Mouse (Mus musculus) embryonic facial prominence, embryonic 11.5 days (tissue): ENCODE measurements around the gene Tcap. TPM values are rescaled to one million over a fixed set of nuclear protein-coding genes. Genes with fewer than 3 reads are reported as not detected.

Experiments
- ATAC-seq: fragments of 200-750 bp; cut with Nextera tagmentation; replicated peaks from 2 replicates; pipeline ENCODE4 v1.8.0; 2017; ENCODE audit warnings: low read depth; ENCODE audit not compliant: insufficient number of reproducible peaks, low FRiP score, low TSS enrichment
- DNase-seq: peaks from one replicate; pipeline ENCODE4 v3.0.0-alpha.2; 2015; ENCODE audit warnings: low spot score
- H3K27ac ChIP-seq: fragments of 300-500 bp; sonication (generic); replicated peaks from 2 replicates; pipeline ENCODE4 v1.5.1; 2014; ENCODE audit warnings: mild to moderate bottlenecking, low read depth, low read length, control low read depth
- H3K27me3 ChIP-seq: fragments of 300-500 bp; sonication (generic); 2 replicates; pipeline ENCODE4 v1.6.1; 2014; ENCODE audit warnings: mild to moderate bottlenecking, low read length, moderate library complexity, mixed read lengths; ENCODE audit not compliant: control insufficient read depth, insufficient read depth
- H3K36me3 ChIP-seq: fragments of 300-500 bp; sonication (generic); replicated peaks from 2 replicates; pipeline ENCODE4 v1.6.1; 2014; ENCODE audit warnings: low read depth, mild to moderate bottlenecking, low read length, moderate library complexity, mixed read lengths; ENCODE audit not compliant: control insufficient read depth, insufficient read depth
- H3K4me1 ChIP-seq: fragments of 300-500 bp; sonication (generic); 2 replicates; pipeline ENCODE4 v1.6.1; 2014; ENCODE audit warnings: low read length, mixed read lengths; ENCODE audit not compliant: control insufficient read depth, insufficient read depth
- H3K4me2 ChIP-seq: fragments of 300-500 bp; sonication (generic); 2 replicates; pipeline ENCODE4 v1.6.1; 2014; ENCODE audit warnings: low read depth, mild to moderate bottlenecking, control low read depth, low read length, moderate library complexity
- H3K4me3 ChIP-seq: fragments of 300-500 bp; sonication (generic); 2 replicates; pipeline ENCODE4 v1.5.1; 2014; ENCODE audit warnings: low read depth, low read length, control low read depth
- H3K9ac ChIP-seq: fragments of 300-500 bp; sonication (generic); replicated peaks from 2 replicates; pipeline ENCODE4 v1.6.1; 2014; ENCODE audit warnings: mild to moderate bottlenecking, control low read depth, low read length
- H3K9me3 ChIP-seq: fragments of 300-500 bp; sonication (generic); replicated peaks from 2 replicates; pipeline ENCODE4 v1.6.1; 2016; ENCODE audit warnings: mild to moderate bottlenecking, low read length, inconsistent platforms, mixed read lengths; ENCODE audit not compliant: control insufficient read depth
- WGBS: fragments of 180-500 bp; shearing (Covaris S2); extraction: QIAGEN DNeasy Blood & Tissue Kit; methylation state at CpG from one replicate; pipeline ENCODE4 v1.1.7; 2014; 5-methylcytosine and 5-hydroxymethylcytosine counted together
- polyA plus RNA-seq: library from polyadenylated mRNA; unstranded; fragments of >200 nt; fragmentation: Nextera tagmentation; extraction: Ambion mirVana; gene quantifications from 2 replicates; pipeline ENCODE4 v1.2.1, GENCODE M21; 2014

The Tcap gene
- polyA plus RNA-seq, 1 experiment from 2014 or later = 0.29 TPM

DNA sequence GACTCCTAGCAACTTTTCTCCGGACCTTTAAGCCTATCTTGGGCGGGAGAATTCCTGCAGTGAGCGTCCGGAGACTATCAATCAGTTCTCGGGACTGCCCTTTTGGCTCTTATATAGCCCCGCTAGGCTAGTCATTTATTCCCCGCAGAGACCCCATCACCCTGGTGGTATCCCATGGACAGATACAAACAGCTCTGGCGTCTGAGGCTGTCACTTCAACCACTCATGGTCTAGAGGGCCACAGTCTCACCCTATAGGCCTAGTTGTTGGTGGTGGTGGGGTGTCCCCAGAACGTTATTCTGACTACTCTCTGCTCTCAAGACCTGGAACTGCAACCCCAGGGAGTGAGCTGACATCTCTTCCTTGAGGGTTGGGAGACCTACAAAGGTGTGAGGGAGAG lies 34.3 kb upstream of the Tcap start:
- no peak overlapping the region for H3K27ac ChIP-seq

DNA sequence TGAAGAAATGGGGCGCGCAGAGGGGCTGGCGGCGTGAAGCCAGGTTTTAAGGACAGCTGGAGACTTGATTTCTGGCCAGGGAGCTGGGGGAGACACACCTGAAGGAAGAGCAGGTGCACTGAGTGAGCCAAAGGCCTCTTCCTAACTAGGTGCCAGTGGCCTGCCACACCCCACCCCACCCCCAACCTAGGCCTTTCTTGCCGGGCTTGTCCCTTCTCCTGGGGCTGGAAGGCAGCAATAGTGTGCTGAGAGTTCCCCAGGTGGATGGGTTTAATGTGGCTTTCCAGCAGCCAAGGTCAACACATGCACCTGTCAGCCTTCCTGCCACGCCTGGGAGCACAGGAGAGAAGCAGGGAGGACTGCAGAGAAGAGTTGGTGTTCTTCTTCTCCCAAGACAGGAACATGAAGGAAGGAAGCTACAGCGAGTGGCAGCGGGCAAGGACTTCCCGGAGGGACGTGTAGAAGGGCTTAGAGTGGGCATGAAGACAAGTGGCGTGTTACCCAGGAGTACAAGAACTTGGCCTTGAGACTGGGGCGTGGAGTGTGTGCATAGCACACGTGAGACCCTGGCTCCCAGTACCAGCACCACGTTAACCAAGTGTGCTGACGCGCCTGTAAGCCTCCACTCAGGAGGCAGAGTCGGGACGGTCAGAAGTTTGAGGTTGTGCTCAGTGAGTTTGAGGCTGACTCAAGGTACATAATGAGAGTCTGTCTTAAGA lies 31.2 kb upstream of the Tcap start:
- 67% methylated on average over 18 of the region's 18 CpGs for WGBS

More for the DNA sequence above, 34.3 kb upstream of the Tcap start:
- Histone ChIP-seq H3K4me2 (no peak overlapping the region), H3K4me3 (no peak overlapping the region), H3K4me1 (peaks cover 9% of the 10 kb centered on the region), H3K36me3 (no peaks in the 10 kb centered on the region), H3K9me3 (no peaks in the 10 kb centered on the region), H3K9ac (no peak overlapping the region), H3K27me3 (peaks cover 74% of the 10 kb centered on the region)
- no peak for DNase-seq
- 3% methylated on average over 9 of the region's 9 CpGs for WGBS
- no peak for ATAC-seq

DNA sequence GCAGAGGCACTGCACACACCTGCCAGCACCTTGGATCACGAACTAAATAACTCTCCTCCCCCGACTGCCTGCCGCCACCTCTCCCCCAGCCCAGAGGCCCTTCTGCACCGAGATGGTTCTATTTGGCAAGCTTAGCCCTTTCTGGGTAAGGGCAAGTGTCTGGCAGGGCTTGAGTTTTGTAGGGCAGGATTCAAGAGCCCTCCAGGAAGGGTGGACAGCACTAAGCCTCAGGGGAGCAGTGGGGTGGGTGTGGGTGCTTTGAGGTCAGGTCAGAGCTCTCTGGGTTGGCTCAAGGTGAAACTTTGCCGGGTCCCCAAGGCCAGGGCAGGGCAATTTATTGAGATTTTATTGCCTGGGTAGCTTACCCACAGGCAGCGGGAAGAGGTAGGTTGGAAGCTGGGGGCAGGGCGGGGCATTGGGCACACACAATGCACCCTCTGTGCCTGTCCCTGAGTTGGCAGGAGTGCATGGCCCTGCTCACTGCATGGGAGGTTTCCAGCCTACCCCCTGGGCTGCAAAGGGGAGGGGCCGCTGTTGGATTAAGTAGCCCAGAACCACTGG lies 29.9 kb upstream of the Tcap start:
- ATAC-seq (no peak), DNase-seq (no peak)
- no peak overlapping the region for H3K4me2 ChIP-seq
- H3K4me1 ChIP-seq = peaks cover 3% of the 10 kb centered on the region
- H3K36me3 ChIP-seq = no peaks in the 10 kb centered on the region
- peaks cover 40% of the 10 kb centered on the region for H3K27me3 ChIP-seq
- H3K27ac ChIP-seq = no peak overlapping the region
- no peak overlapping the region for H3K9ac ChIP-seq
- no peaks in the 10 kb centered on the region for H3K9me3 ChIP-seq
- 29% methylated on average over 8 of the region's 8 CpGs for WGBS
- no peak overlapping the region for H3K4me3 ChIP-seq

More for the DNA sequence above, 31.2 kb upstream of the Tcap start:
- Histone ChIP-seq H3K4me1 (peaks cover 9% of the 10 kb centered on the region), H3K27me3 (peaks cover 53% of the 10 kb centered on the region), H3K36me3 (no peaks in the 10 kb centered on the region), H3K9me3 (no peaks in the 10 kb centered on the region), H3K9ac (no peak overlapping the region), H3K4me2 (no peak overlapping the region), H3K4me3 (no peak overlapping the region), H3K27ac (no peak overlapping the region)
- no peak for DNase-seq
- no peak for ATAC-seq

DNA sequence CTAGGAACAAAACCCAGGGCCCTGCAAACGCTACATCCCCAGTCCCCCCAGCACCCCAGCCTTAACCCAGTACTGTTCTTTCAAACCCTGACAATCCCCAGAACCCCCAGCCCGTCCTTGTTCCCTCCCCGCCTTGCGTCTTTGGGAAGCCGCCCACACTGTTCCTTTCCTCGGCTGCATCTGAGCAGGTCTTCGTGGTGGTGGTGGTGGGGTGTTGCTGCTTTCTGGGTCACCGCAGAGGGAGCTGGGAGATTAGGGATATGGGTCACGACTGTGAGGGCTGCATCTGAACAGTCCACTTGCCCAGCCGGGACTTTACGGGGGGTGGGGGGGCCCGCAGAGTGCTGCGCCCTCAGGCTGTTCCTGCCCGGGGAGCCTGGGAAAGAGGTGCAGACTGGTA lies 29.2 kb upstream of the Tcap start:
- Histone ChIP-seq H3K9me3 (no peaks in the 10 kb centered on the region), H3K27me3 (peaks cover 33% of the 10 kb centered on the region), H3K4me3 (no peak overlapping the region), H3K27ac (no peak overlapping the region), H3K9ac (no peak overlapping the region), H3K36me3 (no peaks in the 10 kb centered on the region), H3K4me2 (no peak overlapping the region), H3K4me1 (peaks cover 3% of the 10 kb centered on the region)
- DNase-seq = no peak
- WGBS = 55% methylated on average over 14 of the region's 14 CpGs
- ATAC-seq = no peak

DNA sequence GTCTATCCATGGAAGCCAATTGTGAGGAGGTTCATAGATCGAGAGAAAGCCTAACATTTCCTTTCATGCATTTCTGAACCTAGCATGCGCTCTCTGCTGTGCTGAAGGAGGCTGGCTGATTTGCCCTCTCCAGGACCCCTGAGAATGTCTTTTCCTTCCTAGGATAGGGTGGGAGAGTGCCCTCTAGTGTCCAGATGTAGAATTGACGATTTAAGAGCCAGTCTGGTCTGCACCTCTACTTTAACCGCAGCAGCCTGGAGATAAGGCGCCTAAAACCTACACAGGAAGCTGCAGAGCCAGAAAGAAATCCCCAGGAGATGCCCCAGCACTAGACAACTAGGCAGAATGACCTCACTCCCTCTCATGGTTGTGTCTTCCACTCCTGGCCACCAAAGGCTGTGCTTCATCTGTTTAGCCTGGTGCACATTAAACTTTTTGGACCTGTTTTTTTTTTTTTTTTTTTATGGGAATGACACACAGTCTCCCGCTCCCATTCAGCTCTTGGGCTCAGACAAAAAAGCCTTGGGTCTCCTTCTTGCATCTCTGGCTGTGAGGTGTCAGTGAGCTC lies 27.8 kb upstream of the Tcap start:
- Histone ChIP-seq H3K27ac (no peak overlapping the region), H3K36me3 (no peaks in the 10 kb centered on the region), H3K9me3 (no peaks in the 10 kb centered on the region), H3K4me1 (peaks cover 4% of the 10 kb centered on the region), H3K9ac (no peak overlapping the region), H3K4me2 (no peak overlapping the region), H3K27me3 (peaks cover 20% of the 10 kb centered on the region), H3K4me3 (no peak overlapping the region)
- DNase-seq (peak; percentile 91), ATAC-seq (no peak)
- 10% methylated on average over 6 of the region's 6 CpGs for WGBS

DNA sequence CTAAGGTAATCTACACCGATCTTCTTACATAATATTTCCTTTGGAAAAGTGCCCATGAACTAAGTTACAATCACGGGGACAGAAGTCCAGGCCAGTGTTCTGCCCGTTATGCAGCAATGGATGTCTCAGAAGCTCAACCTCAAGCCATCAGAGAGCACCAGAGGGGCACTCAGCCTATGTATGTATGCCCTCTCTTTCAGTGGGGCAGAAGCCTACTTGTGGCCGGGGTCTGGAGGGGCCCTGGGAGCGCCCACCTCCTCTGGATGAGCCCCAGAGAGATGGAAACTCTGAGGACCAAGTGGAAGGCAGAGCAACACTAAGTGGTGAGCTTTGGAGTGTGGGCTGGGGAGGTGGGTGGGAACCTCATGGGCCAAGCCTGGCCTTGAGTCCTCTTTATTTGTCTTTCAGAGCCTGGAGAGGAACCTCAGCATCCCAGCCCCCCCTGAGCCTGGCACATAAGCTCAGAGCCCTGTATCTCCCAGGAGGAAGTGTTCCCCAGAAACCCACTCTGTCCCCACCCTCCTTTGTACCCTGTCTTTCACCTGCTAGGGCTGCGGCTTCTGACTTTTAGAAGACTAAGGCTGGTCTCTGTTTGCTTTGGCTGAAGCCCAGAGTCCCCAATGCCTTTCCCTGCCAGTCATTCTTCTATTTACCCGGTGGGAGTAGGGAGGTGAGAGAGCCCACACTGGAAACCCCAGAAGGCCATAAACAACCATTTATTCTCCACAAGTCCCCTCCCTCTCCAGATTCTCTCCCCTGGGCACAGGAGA lies 26.8 kb upstream of the Tcap start:
- DNase-seq (no peak), ATAC-seq (no peak)
- peaks cover 7% of the 10 kb centered on the region for H3K4me1 ChIP-seq
- H3K4me3 ChIP-seq = no peak overlapping the region
- H3K4me2 ChIP-seq = no peak overlapping the region
- H3K9ac ChIP-seq = no peak overlapping the region
- H3K27ac ChIP-seq = no peak overlapping the region
- no peaks in the 10 kb centered on the region for H3K36me3 ChIP-seq
- no peaks in the 10 kb centered on the region for H3K9me3 ChIP-seq
- peaks cover 10% of the 10 kb centered on the region for H3K27me3 ChIP-seq
- WGBS = 82% methylated on average over 7 of the region's 7 CpGs

DNA sequence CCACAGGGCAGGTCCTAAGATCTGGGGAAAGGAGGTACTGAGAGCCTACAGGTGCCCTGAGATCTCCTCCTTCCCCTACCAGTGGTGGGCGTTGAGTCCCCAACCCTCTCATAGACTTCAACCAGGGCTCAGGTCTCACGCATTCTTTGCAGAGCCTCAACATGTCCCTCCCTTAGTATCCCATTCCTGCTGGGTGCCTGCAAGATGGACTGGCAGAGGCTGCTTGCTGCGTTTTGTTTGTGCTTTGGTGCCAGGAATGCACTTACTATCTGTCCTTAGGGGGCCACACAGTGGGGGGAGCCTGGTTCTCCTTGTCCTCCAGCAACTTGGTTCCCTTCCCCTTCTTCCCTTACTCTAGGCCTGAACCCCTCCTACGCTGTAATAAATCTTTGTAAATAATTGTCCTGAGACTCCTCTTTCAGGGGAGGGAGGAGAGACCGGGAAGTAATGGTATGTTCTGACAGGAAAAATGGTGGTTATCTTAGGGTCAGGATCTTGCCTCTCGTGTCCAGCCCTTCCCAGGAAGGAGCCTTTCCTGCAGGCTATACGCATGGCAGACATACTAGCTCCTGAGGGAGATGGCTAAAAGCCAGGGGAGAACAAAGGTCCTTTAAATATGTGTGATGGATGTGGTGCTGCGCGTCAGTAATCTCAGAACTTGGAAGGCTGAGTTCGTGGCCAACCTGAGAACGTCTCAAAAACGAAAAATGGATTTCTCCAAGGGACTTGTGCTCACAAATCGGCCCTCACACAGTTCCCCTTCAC lies 26.0 kb upstream of the Tcap start:
- peak overlapping the region; percentile 72 for H3K9ac ChIP-seq

More for the DNA sequence above, 26.0 kb upstream of the Tcap start:
- Histone ChIP-seq H3K4me1 (peaks cover 7% of the 10 kb centered on the region), H3K27ac (peak overlapping the region; percentile 52; the same call in 1 of the 2 replicates), H3K9me3 (no peaks in the 10 kb centered on the region), H3K27me3 (peaks cover 3% of the 10 kb centered on the region), H3K36me3 (no peaks in the 10 kb centered on the region), H3K4me2 (peak overlapping the region; percentile 33), H3K4me3 (peak overlapping the region; percentile 65)
- DNase-seq (peak; percentile 15), ATAC-seq (no peak)
- 10% methylated on average over 13 of the region's 13 CpGs for WGBS
